Mouse (Mus musculus) induced T-regulatory cell, adult 2 months (primary cell): ENCODE data around the gene Gm20388.

Source experiments
- DNase-seq: peaks from one replicate; pipeline ENCODE4 v3.0.0-alpha.2; 2012; ENCODE audit warnings: low read depth

Gene Gm20388

GRCm38 (mm10) chr8:122475580-122476320, 2565.1 kb downstream of the Gm20388 start, which contains the start of the genes Rnf166 and Ctu2:
Gene Rnf166, minus strand, starts transcription at chr8:122476064.
Gene Ctu2, plus strand, starts transcription at chr8:122476143.
- DNase-seq, result peak; percentile 94

- DNase-seq, result no peak
These were observed 2571.8 kb downstream of the Gm20388 start for GRCm38 (mm10) chr8:122482448-122482847.

- peak; percentile 41 for DNase-seq
These were observed 2573.2 kb downstream of the Gm20388 start for GRCm38 (mm10) chr8:122483877-122484276.

- DNase-seq, result no peak
These were observed 2574.2 kb downstream of the Gm20388 start for GRCm38 (mm10) chr8:122484831-122485230.

GRCm38 (mm10) chr8:122488387-122488786, 2577.7 kb downstream of the Gm20388 start:
- no peak for DNase-seq

GRCm38 (mm10) chr8:122497016-122497734, 2586.5 kb downstream of the Gm20388 start:
- DNase-seq, result no peak

- DNase-seq, result peak; percentile 44
These were observed 2587.3 kb downstream of the Gm20388 start for GRCm38 (mm10) chr8:122497912-122498311.

- peak; percentile 89 for DNase-seq
These were observed 2590.2 kb downstream of the Gm20388 start for GRCm38 (mm10) chr8:122500856-122501255.

- DNase-seq, result no peak
These were observed 2600.9 kb downstream of the Gm20388 start for GRCm38 (mm10) chr8:122511552-122511951.

- no peak for DNase-seq
These were observed 2601.8 kb downstream of the Gm20388 start for GRCm38 (mm10) chr8:122512392-122512791.

GRCm38 (mm10) chr8:122515699-122516098, 2605.1 kb downstream of the Gm20388 start:
- no peak for DNase-seq

- DNase-seq, result no peak
These were observed 2607.0 kb downstream of the Gm20388 start for GRCm38 (mm10) chr8:122517541-122518190.

- DNase-seq, result no peak
These were observed 2610.0 kb downstream of the Gm20388 start for GRCm38 (mm10) chr8:122520611-122521010.

- no peak for DNase-seq
These were observed 2612.4 kb downstream of the Gm20388 start for GRCm38 (mm10) chr8:122522796-122523651.

GRCm38 (mm10) chr8:122523652-122524360, 2613.2 kb downstream of the Gm20388 start:
- DNase-seq, result no peak

- DNase-seq, result no peak
These were observed 2613.9 kb downstream of the Gm20388 start for GRCm38 (mm10) chr8:122524506-122524905.

GRCm38 (mm10) chr8:122525004-122525403, 2614.4 kb downstream of the Gm20388 start:
- no peak for DNase-seq

- DNase-seq, result no peak
These were observed 2615.4 kb downstream of the Gm20388 start for GRCm38 (mm10) chr8:122526084-122526483.

- DNase-seq, result no peak
These were observed 2616.0 kb downstream of the Gm20388 start for GRCm38 (mm10) chr8:122526526-122527170.

- no peak for DNase-seq
These were observed 2617.3 kb downstream of the Gm20388 start for GRCm38 (mm10) chr8:122527937-122528336.

- no peak for DNase-seq
These were observed 2618.5 kb downstream of the Gm20388 start for GRCm38 (mm10) chr8:122529159-122529558.
